Mouse (Mus musculus) CH12.LX (cell line): Measurements from ENCODE around the gene Golim4.

Source experiments
- CHD1 ChIP-seq: IDR thresholded peaks from 2 replicates; pipeline ENCODE4 v1.6.1; 2012; ENCODE audit warnings: low read depth, low read length, improper control_type of control experiment, inconsistent platforms
- CHD2 ChIP-seq: IDR thresholded peaks from 2 replicates; pipeline ENCODE4 v1.6.1; 2011; ENCODE audit warnings: low read length, improper control_type of control experiment
- E2F4 ChIP-seq: IDR thresholded peaks from 2 replicates; pipeline ENCODE4 v1.6.1; 2011; ENCODE audit warnings: low read depth, low read length, improper control_type of control experiment; ENCODE audit not compliant: insufficient replicate concordance
- ELF1 ChIP-seq: IDR thresholded peaks from 2 replicates; pipeline ENCODE4 v1.6.1; 2014; ENCODE audit warnings: low read depth, mild to moderate bottlenecking, inconsistent platforms, low read length, improper control_type of control experiment
- MAFK ChIP-seq: IDR thresholded peaks from 2 replicates; pipeline ENCODE4 v1.6.1; 2011; ENCODE audit warnings: low read length, improper control_type of control experiment; ENCODE audit not compliant: insufficient replicate concordance
- NRF1 ChIP-seq: IDR thresholded peaks from 2 replicates; pipeline ENCODE4 v1.6.1; 2014; ENCODE audit warnings: low read depth, mild to moderate bottlenecking, inconsistent platforms, low read length, improper control_type of control experiment, moderate library complexity
- PAX5 ChIP-seq: IDR thresholded peaks from 2 replicates; pipeline ENCODE4 v1.6.1; 2012; ENCODE audit warnings: low read length, inconsistent platforms, mixed read lengths
- POLR2A ChIP-seq: IDR thresholded peaks from 2 replicates; pipeline ENCODE4 v1.6.1; 2011; ENCODE audit warnings: low read depth, mild to moderate bottlenecking, improper control_type of control experiment, low read length
- TBP ChIP-seq: conservative IDR thresholded peaks from 2 replicates; pipeline ENCODE4 v1.6.1; 2011; ENCODE audit warnings: low read depth, low read length, improper control_type of control experiment
- ZC3H11A ChIP-seq: IDR thresholded peaks from 2 replicates; pipeline ENCODE4 v1.6.1; 2012; ENCODE audit warnings: low read depth, mild to moderate bottlenecking, inconsistent platforms, low read length, improper control_type of control experiment

- no peak for TF ChIP-seq NRF1
- no peak for TF ChIP-seq POLR2A
- no peak for TF ChIP-seq CHD1
- TF ChIP-seq MAFK: no peak
- TF ChIP-seq E2F4: no peak
- no peak for TF ChIP-seq TBP
- no peak for TF ChIP-seq PAX5
- TF ChIP-seq ZC3H11A: no peak
- no peak for TF ChIP-seq CHD2
- TF ChIP-seq ELF1: no peak
Observed at GRCm38 (mm10) chr3:75948541-75949095, 8.1 kb downstream of the Golim4 start.
